ENCODE assay signal across 16 mouse cellular contexts in genomic region chr8:83186376-83186775, GRCm38 (mm10). TPM values are rescaled to one million over a fixed set of nuclear protein-coding genes. Genes with fewer than 3 reads are reported as not detected.
DNase-seq lines count a peak whose midpoint lies in the region; ATAC-seq and TF ChIP-seq lines count a peak whose summit lies in the region.
"Had no signal": no experiment of that assay in that cellular context is flagged by ENCODE, and none has a peak within 500 bp of the region (broad histone marks: within the 10 kb centered on the region; RNA-seq: fewer than 3 reads in every experiment).

No protein-coding gene starts in this region.

- no peaks in the 10 kb centered on the region for H3K36me3 ChIP-seq in forebrain, embryonic 15.5 days
- H3K36me3 ChIP-seq in forebrain, postnatal 0 days (ENCODE audit: insufficient read depth), result no peaks in the 10 kb centered on the region
- no peaks in the 10 kb centered on the region for H3K36me3 ChIP-seq in kidney, postnatal 0 days (ENCODE audit: insufficient read depth, low read length)
- H3K36me3 ChIP-seq in limb, embryonic 14.5 days (ENCODE audit: control insufficient read depth, insufficient read depth, low read length), result no peaks in the 10 kb centered on the region
- H3K36me3 ChIP-seq: embryonic facial prominence, embryonic 15.5 days; heart, embryonic 13.5 days; midbrain, embryonic 15.5 days had no signal

- H3K27me3 ChIP-seq in forebrain, embryonic 15.5 days, result no peaks in the 10 kb centered on the region
- H3K27me3 ChIP-seq in forebrain, postnatal 0 days (ENCODE audit: insufficient read depth, low read length), result no peaks in the 10 kb centered on the region
- no peaks in the 10 kb centered on the region for H3K27me3 ChIP-seq in kidney, postnatal 0 days (ENCODE audit: insufficient read depth, low read length)
- H3K27me3 ChIP-seq in limb, embryonic 14.5 days (ENCODE audit: control insufficient read depth, insufficient read depth, low read length), result no peaks in the 10 kb centered on the region
- H3K27me3 ChIP-seq: embryonic facial prominence, embryonic 15.5 days; heart, embryonic 13.5 days; midbrain, embryonic 15.5 days had no signal

- peak overlapping the region; percentile 77 for H3K27ac ChIP-seq in forebrain, embryonic 15.5 days (replicated peaks)
- no peak overlapping the region for H3K27ac ChIP-seq in forebrain, postnatal 0 days (ENCODE audit: low read depth, low read length)
- H3K27ac ChIP-seq in kidney, postnatal 0 days, result no peak overlapping the region
- H3K27ac ChIP-seq in limb, embryonic 14.5 days (replicated peaks; ENCODE audit: low read depth, low read length), result no peak overlapping the region
- H3K27ac ChIP-seq: embryonic facial prominence, embryonic 15.5 days; heart, embryonic 13.5 days; liver, embryonic 14.5 days; midbrain, embryonic 15.5 days had no signal

- no peak for TF ChIP-seq CTCF in forebrain, postnatal 0 days (IDR thresholded peaks at IDR 0.05; ENCODE audit: low read depth)
- TF ChIP-seq CTCF in kidney, postnatal 0 days (IDR thresholded peaks at IDR 0.05; ENCODE audit: low read depth), result no peak

- no peak overlapping the region for H3K9ac ChIP-seq in forebrain, embryonic 15.5 days (replicated peaks)
- H3K9ac ChIP-seq in forebrain, postnatal 0 days, result no peak overlapping the region
- H3K9ac ChIP-seq in kidney, postnatal 0 days (ENCODE audit: low read depth, low read length), result no peak overlapping the region
- H3K9ac ChIP-seq in limb, embryonic 14.5 days (ENCODE audit: low read depth, low read length, severe bottlenecking), result no peak overlapping the region
- H3K9ac ChIP-seq: embryonic facial prominence, embryonic 15.5 days; heart, embryonic 13.5 days; liver, embryonic 14.5 days; midbrain, embryonic 15.5 days had no signal

- TF ChIP-seq POLR2A in limb, embryonic 14.5 days (IDR thresholded peaks at IDR 0.05; ENCODE audit: borderline replicate concordance, extremely low read depth, insufficient read depth, insufficient read length), result no peak

- no peak for ATAC-seq in forebrain, embryonic 15.5 days (replicated peaks)
- ATAC-seq in forebrain, postnatal 0 days, result no peak
- ATAC-seq in kidney, postnatal 0 days (replicated peaks; ENCODE audit: low FRiP score, low read depth), result no peak
- peak; percentile 68; the same call in 1 of the 2 replicates for ATAC-seq in limb, embryonic 14.5 days (ENCODE audit: low FRiP score, low read depth)
- ATAC-seq in megakaryocyte progenitor cell, adult 5-6 weeks (replicated peaks; ENCODE audit: poor library complexity), result no peak
- ATAC-seq: activated CD4-positive, CD25-positive, alpha-beta regulatory T cell, adult 4 months; midbrain, embryonic 15.5 days had no signal

- H3K4me2 ChIP-seq in forebrain, embryonic 15.5 days (replicated peaks), result no peak overlapping the region
- H3K4me2 ChIP-seq in forebrain, postnatal 0 days (ENCODE audit: low read depth), result no peak overlapping the region
- H3K4me2 ChIP-seq in kidney, postnatal 0 days (ENCODE audit: low read length), result no peak overlapping the region
- no peak overlapping the region for H3K4me2 ChIP-seq in limb, embryonic 14.5 days (replicated peaks; ENCODE audit: low read depth, low read length, severe bottlenecking)
- H3K4me2 ChIP-seq: embryonic facial prominence, embryonic 15.5 days; heart, embryonic 13.5 days; midbrain, embryonic 15.5 days had no signal

- no peak overlapping the region for H3K4me3 ChIP-seq in forebrain, embryonic 15.5 days
- H3K4me3 ChIP-seq in forebrain, postnatal 0 days (ENCODE audit: low read depth, low read length), result no peak overlapping the region
- no peak overlapping the region for H3K4me3 ChIP-seq in kidney, postnatal 0 days (replicated peaks; ENCODE audit: low read depth, low read length)
- H3K4me3 ChIP-seq in limb, embryonic 14.5 days (replicated peaks; ENCODE audit: low read length), result no peak overlapping the region
- H3K4me3 ChIP-seq: embryonic facial prominence, embryonic 15.5 days; heart, embryonic 13.5 days; midbrain, embryonic 15.5 days had no signal

- WGBS in forebrain, embryonic 15.5 days, result 54% methylated on average over 6 of the region's 6 CpGs
- WGBS in forebrain, postnatal 0 days, result 41% methylated on average over 6 of the region's 6 CpGs
- 38% methylated on average over 6 of the region's 6 CpGs for WGBS in kidney, postnatal 0 days
- 34% methylated on average over 6 of the region's 6 CpGs for WGBS in limb, embryonic 14.5 days

- DNase-seq in forebrain, postnatal 0 days, result no peak
- peak; percentile 44 for DNase-seq in kidney, postnatal 0 days (ENCODE audit: low spot score)
- no peak for DNase-seq in kidney, adult 8-10 months
- DNase-seq in 3T3-L1 (ENCODE audit: low read depth, low spot score), result peak; percentile 43
- peak; percentile 48 for DNase-seq in limb, embryonic 14.5 days (ENCODE audit: low spot score)
- no peak for DNase-seq in spleen, postnatal 14 days (ENCODE audit: low spot score in 2 of 2)
- DNase-seq: adrenal gland, postnatal 25 days; cerebellum, adult 2 months; thymus, adult 18-20 months had no signal

- peaks cover 14% of the 10 kb centered on the region for H3K4me1 ChIP-seq in forebrain, embryonic 15.5 days
- 0 out of 2 replicates have a peak, but pooled peaks cover 2% of the 10 kb centered on the region for H3K4me1 ChIP-seq in forebrain, postnatal 0 days (ENCODE audit: insufficient read depth)
- no peaks in the 10 kb centered on the region for H3K4me1 ChIP-seq in kidney, postnatal 0 days (replicated peaks; ENCODE audit: insufficient read depth, low read length)
- peaks cover 6% of the 10 kb centered on the region for H3K4me1 ChIP-seq in limb, embryonic 14.5 days (ENCODE audit: control insufficient read depth, insufficient read depth, low read length)
- H3K4me1 ChIP-seq: embryonic facial prominence, embryonic 15.5 days had no signal

- no peaks in the 10 kb centered on the region for H3K9me3 ChIP-seq in forebrain, embryonic 15.5 days
- H3K9me3 ChIP-seq in forebrain, postnatal 0 days (ENCODE audit: low read length), result no peaks in the 10 kb centered on the region
- H3K9me3 ChIP-seq in kidney, postnatal 0 days (replicated peaks; ENCODE audit: low read length), result no peaks in the 10 kb centered on the region
- H3K9me3 ChIP-seq in limb, embryonic 14.5 days (ENCODE audit: control insufficient read depth, low read length), result no peaks in the 10 kb centered on the region
- H3K9me3 ChIP-seq: embryonic facial prominence, embryonic 15.5 days; heart, embryonic 13.5 days; midbrain, embryonic 15.5 days had no signal

RNA-seq across cellular contexts. Expression of gene Gm10645, which starts 20.4 kb away (rescaled TPM):
- 5.5 and 8.1 TPM in 2 replicates for polyA plus RNA-seq in forebrain, embryonic 15.5 days (2015; fragmentation: Nextera tagmentation; extraction: Ambion mirVana)
- total RNA-seq in forebrain, postnatal 0 days (2014; rRNA removed), result 1.9 and 3.2 TPM in 2 replicates
- polyA plus RNA-seq in forebrain, postnatal 0 days (2015; fragmentation: Nextera tagmentation; extraction: Ambion mirVana), result 7.5 and 8.8 TPM in 2 replicates
- polyA plus RNA-seq in kidney, postnatal 0 days (2015; fragmentation: Nextera tagmentation; extraction: Ambion mirVana), result 1.6 and 2.0 TPM in 2 replicates
- 0.67 and 0.84 TPM in 2 replicates for polyA plus RNA-seq in limb, embryonic 14.5 days (2012; rRNA removed)
- polyA plus RNA-seq in limb, embryonic 14.5 days (2014; fragmentation: Nextera tagmentation; extraction: Ambion mirVana), result 1.2 and 1.9 TPM in 2 replicates
- 0.12 TPM in 1 of 2 replicates, not detected in the other for total RNA-seq in megakaryocyte progenitor cell, adult 5-6 weeks (2015)
- not detected in 2 replicates for total RNA-seq in megakaryocyte progenitor cell, adult 5-6 weeks (2017)
- total RNA-seq: adrenal gland, postnatal 25 days had no signal
- polyA plus RNA-seq: activated CD4-positive, CD25-positive, alpha-beta regulatory T cell, adult 4 months had no signal

RNA-seq across cellular contexts. Expression of gene Tbc1d9, which starts 21.2 kb away (rescaled TPM):
- 11.9 and 16.1 TPM in 2 replicates for polyA plus RNA-seq in forebrain, embryonic 15.5 days (2015; fragmentation: Nextera tagmentation; extraction: Ambion mirVana)
- total RNA-seq in forebrain, postnatal 0 days (2014; rRNA removed), result 83.4 and 107 TPM in 2 replicates
- polyA plus RNA-seq in forebrain, postnatal 0 days (2015; fragmentation: Nextera tagmentation; extraction: Ambion mirVana), result 12.4 and 17.1 TPM in 2 replicates
- polyA plus RNA-seq in kidney, postnatal 0 days (2015; fragmentation: Nextera tagmentation; extraction: Ambion mirVana), result 1.7 and 1.8 TPM in 2 replicates
- polyA plus RNA-seq in limb, embryonic 14.5 days (2012; rRNA removed), result 5.2 and 5.7 TPM in 2 replicates
- 1.3 and 1.9 TPM in 2 replicates for polyA plus RNA-seq in limb, embryonic 14.5 days (2014; fragmentation: Nextera tagmentation; extraction: Ambion mirVana)
- total RNA-seq in megakaryocyte progenitor cell, adult 5-6 weeks (2015), result 0.34 and 0.42 TPM in 2 replicates
- total RNA-seq in megakaryocyte progenitor cell, adult 5-6 weeks (2017), result 0.71 and 1.3 TPM in 2 replicates

Comparison
In these comparisons a context has a peak if more than half of its experiments do, and no peak if none do; other contexts are left out.
1. DNase-seq: peak in kidney, postnatal 0 days (single experiment), 3T3-L1 (single experiment) and limb, embryonic 14.5 days (single experiment); none in forebrain, postnatal 0 days (single experiment), kidney, adult 8-10 months (0 of 2) and spleen, postnatal 14 days (0 of 2).